Mouse (Mus musculus): Measurements from ENCODE around the gene Tubgcp2. TPM values are rescaled to one million over a fixed set of nuclear protein-coding genes. Genes with fewer than 3 reads are reported as not detected.

Tubgcp2 gene
- 55.8 TPM for polyA plus RNA-seq (2014; fragmentation: Illumina TruSeq; extraction: RNeasy Lipid Tissue Mini Kit (QIAGEN cat#74804); ENCODE audit: low read depth, low replicate concordance)

GRCm38 (mm10) chr7:140036281-140037170 is at the start of gene Tubgcp2, which contains the start of gene Zfp511:
TSS of gene Tubgcp2 (minus strand) at chr7:140036669.
TSS of gene Zfp511 (plus strand) at chr7:140036391.

DNA sequence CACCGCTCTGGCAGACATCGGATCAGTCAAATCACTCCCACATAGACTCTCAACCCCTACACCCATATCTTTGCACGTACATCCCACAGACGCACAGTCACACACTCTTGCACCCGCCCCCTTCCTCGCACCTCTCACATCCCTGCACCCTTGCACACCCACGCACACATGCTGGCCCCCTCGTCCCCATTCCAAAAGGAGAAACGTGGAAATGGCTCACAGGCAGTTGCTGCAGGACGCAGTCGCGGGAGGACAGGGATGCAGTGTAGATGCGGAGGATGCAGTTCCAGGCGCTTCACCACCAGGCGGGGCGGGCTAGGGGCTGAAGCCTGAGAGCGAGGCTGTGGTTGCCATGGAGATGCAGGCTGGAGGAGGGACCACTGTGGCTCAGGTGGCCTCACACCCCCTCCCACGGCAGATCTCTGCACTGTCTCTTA is 45.8 kb upstream of the Tubgcp2 start, which contains the start of gene Caly:
Gene Caly, minus strand, starts transcription at position 307 of the 437 bp plus-strand sequence.

DNA sequence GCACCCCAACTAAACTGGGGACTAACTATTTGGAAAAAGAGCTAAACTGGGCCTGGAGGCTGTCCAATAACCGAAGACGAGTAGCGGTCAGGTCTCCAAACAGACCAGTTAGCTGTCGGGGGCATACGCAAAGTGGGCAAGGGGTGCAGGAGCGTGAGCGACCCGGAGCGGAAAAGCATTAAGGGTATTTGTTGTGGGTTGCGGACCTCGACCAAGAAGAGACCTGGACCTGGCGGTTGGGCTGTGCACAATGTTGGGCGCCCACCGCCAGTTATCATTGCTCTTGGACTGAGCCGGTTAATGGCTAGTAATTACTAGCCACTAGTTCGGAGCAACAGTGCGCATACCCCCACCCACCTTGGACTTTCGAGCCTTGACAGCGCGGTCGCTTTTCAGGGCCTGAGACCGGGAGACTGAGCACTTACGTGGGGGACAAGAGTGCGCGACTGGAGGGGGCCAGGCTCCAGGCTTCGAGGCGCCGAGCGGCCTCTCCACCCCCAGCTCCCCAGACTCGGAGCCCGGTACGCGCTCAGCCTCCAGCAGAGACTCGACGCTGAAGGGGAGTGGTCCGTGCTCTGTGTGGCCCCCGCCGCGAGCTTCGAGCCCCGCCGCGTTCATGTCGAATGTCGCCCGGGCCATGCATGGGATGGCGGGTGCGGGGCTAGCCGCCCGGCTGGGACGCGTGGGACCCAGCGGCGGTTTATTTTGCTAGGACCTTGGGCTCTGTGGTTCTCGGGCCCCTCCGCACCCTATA is 12.1 kb upstream of the Tubgcp2 start, which contains the start of gene Msx3:
Gene Msx3, minus strand, starts transcription at position 729 of the 754 bp plus-strand sequence.

DNA sequence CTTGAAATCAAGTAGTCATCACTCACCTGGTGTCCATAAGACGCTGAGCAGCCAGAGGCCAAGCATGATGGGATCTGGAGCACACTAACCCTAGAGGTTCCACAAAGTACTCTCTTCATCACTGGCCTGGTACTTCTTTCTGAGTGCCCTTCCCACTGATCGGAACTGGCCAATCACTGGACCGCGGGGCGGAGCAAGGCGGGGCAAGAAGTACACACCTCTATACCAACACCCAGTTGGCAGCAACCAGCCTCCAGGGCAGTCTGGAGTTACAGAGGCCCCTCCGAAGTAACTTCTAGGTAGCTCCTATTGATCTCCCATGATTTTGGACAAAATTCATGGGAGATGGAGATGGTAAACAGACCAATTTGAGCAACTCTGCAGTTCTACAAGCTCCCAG is 44.1 kb downstream of the Tubgcp2 start, which contains the start of gene Adam8:
Gene Adam8, minus strand, starts transcription at position 157 of the 400 bp plus-strand sequence.

DNA sequence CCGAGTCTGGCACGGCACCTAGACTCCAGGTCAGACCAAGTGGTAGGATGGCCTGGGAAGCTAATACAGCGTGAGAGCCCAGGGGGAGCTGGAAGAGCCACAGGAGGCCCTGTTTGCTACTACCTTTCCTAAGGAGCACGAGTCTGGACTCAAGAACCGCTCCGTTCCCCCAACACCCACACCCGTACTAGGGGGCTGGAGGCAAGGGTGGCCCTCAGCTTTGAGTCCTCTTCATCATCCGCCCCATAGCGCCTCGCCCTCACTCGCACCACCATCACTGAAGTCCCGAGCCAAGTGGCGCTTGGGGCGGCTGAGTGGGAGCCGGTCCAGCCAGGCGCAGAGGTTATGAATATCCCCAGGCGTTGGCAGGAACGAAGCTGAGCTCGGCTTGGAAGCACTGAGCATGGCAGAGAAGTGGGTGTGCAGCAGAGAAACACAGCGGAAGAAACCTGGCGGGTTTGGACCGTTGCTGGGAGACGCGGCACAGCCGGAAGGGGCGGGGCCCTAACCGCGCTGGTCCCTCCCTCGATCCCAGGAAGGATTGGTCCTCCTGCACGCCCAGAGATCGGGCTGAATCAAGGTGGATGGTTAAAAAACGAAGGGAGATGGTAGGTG is 58.1 kb downstream of the Tubgcp2 start, which contains the start of gene 6430531B16Rik:
Gene 6430531B16Rik, minus strand, starts transcription at position 478 of the 615 bp plus-strand sequence.

Other genes starting within 250 kb of the Tubgcp2 start
- gene Adgra1, start 202.5 kb downstream of the Tubgcp2 start, polyA plus RNA-seq (2014; fragmentation: Illumina TruSeq; extraction: RNeasy Lipid Tissue Mini Kit (QIAGEN cat#74804); ENCODE audit: low read depth, low replicate concordance) = not detected
- 1.8 TPM for gene Kndc1, start 142.0 kb downstream of the Tubgcp2 start, polyA plus RNA-seq (2014; fragmentation: Illumina TruSeq; extraction: RNeasy Lipid Tissue Mini Kit (QIAGEN cat#74804); ENCODE audit: low read depth, low replicate concordance)
- not detected for gene Utf1, start 92.9 kb downstream of the Tubgcp2 start, polyA plus RNA-seq (2014; fragmentation: Illumina TruSeq; extraction: RNeasy Lipid Tissue Mini Kit (QIAGEN cat#74804); ENCODE audit: low read depth, low replicate concordance)
- gene 6430531B16Rik, start 57.9 kb downstream of the Tubgcp2 start, polyA plus RNA-seq (2014; fragmentation: Illumina TruSeq; extraction: RNeasy Lipid Tissue Mini Kit (QIAGEN cat#74804); ENCODE audit: low read depth, low replicate concordance) = 12.0 TPM
- gene Adam8, start 44.1 kb downstream of the Tubgcp2 start, polyA plus RNA-seq (2014; fragmentation: Illumina TruSeq; extraction: RNeasy Lipid Tissue Mini Kit (QIAGEN cat#74804); ENCODE audit: low read depth, low replicate concordance) = 0.56 TPM
- 23.5 TPM for gene Zfp511, start 278 bp downstream of the Tubgcp2 start, polyA plus RNA-seq (2014; fragmentation: Illumina TruSeq; extraction: RNeasy Lipid Tissue Mini Kit (QIAGEN cat#74804); ENCODE audit: low read depth, low replicate concordance)
- not detected for gene Msx3, start 12.4 kb upstream of the Tubgcp2 start, polyA plus RNA-seq (2014; fragmentation: Illumina TruSeq; extraction: RNeasy Lipid Tissue Mini Kit (QIAGEN cat#74804); ENCODE audit: low read depth, low replicate concordance)
- not detected for gene Caly, start 45.9 kb upstream of the Tubgcp2 start, polyA plus RNA-seq (2014; fragmentation: Illumina TruSeq; extraction: RNeasy Lipid Tissue Mini Kit (QIAGEN cat#74804); ENCODE audit: low read depth, low replicate concordance)
- not detected for gene Prap1, start 56.7 kb upstream of the Tubgcp2 start, polyA plus RNA-seq (2014; fragmentation: Illumina TruSeq; extraction: RNeasy Lipid Tissue Mini Kit (QIAGEN cat#74804); ENCODE audit: low read depth, low replicate concordance)
- 0.53 TPM for gene Fuom, start 65.8 kb upstream of the Tubgcp2 start, polyA plus RNA-seq (2014; fragmentation: Illumina TruSeq; extraction: RNeasy Lipid Tissue Mini Kit (QIAGEN cat#74804); ENCODE audit: low read depth, low replicate concordance)
- gene Paox, start 79.1 kb upstream of the Tubgcp2 start, polyA plus RNA-seq (2014; fragmentation: Illumina TruSeq; extraction: RNeasy Lipid Tissue Mini Kit (QIAGEN cat#74804); ENCODE audit: low read depth, low replicate concordance) = 1.2 TPM
- 14.5 TPM for gene Echs1, start 79.8 kb upstream of the Tubgcp2 start, polyA plus RNA-seq (2014; fragmentation: Illumina TruSeq; extraction: RNeasy Lipid Tissue Mini Kit (QIAGEN cat#74804); ENCODE audit: low read depth, low replicate concordance)
- 3.1 TPM for gene Mtg1, start 100.9 kb upstream of the Tubgcp2 start, polyA plus RNA-seq (2014; fragmentation: Illumina TruSeq; extraction: RNeasy Lipid Tissue Mini Kit (QIAGEN cat#74804); ENCODE audit: low read depth, low replicate concordance)
- gene Sprn, start 118.2 kb upstream of the Tubgcp2 start, polyA plus RNA-seq (2014; fragmentation: Illumina TruSeq; extraction: RNeasy Lipid Tissue Mini Kit (QIAGEN cat#74804); ENCODE audit: low read depth, low replicate concordance) = 0.15 TPM
- gene Olfr522, start 128.1 kb upstream of the Tubgcp2 start, polyA plus RNA-seq (2014; fragmentation: Illumina TruSeq; extraction: RNeasy Lipid Tissue Mini Kit (QIAGEN cat#74804); ENCODE audit: low read depth, low replicate concordance) = not detected
- not detected for gene Olfr523, start 136.5 kb upstream of the Tubgcp2 start, polyA plus RNA-seq (2014; fragmentation: Illumina TruSeq; extraction: RNeasy Lipid Tissue Mini Kit (QIAGEN cat#74804); ENCODE audit: low read depth, low replicate concordance)
- not detected for gene Olfr524, start 169.3 kb upstream of the Tubgcp2 start, polyA plus RNA-seq (2014; fragmentation: Illumina TruSeq; extraction: RNeasy Lipid Tissue Mini Kit (QIAGEN cat#74804); ENCODE audit: low read depth, low replicate concordance)
- gene Cd163l1, start 181.6 kb upstream of the Tubgcp2 start, polyA plus RNA-seq (2014; fragmentation: Illumina TruSeq; extraction: RNeasy Lipid Tissue Mini Kit (QIAGEN cat#74804); ENCODE audit: low read depth, low replicate concordance) = not detected
- gene 5830411N06Rik, start 210.6 kb upstream of the Tubgcp2 start, polyA plus RNA-seq (2014; fragmentation: Illumina TruSeq; extraction: RNeasy Lipid Tissue Mini Kit (QIAGEN cat#74804); ENCODE audit: low read depth, low replicate concordance) = not detected

All from testis, adult 10 weeks (tissue).